Mouse (Mus musculus): ENCODE results near the gene Zfp622.
"Not testable (repeated sequence)": the region's sequence is repeated elsewhere in the genome, so short reads cannot be mapped to it uniquely, and the experiment has no call there.

Zfp622 gene

DNA sequence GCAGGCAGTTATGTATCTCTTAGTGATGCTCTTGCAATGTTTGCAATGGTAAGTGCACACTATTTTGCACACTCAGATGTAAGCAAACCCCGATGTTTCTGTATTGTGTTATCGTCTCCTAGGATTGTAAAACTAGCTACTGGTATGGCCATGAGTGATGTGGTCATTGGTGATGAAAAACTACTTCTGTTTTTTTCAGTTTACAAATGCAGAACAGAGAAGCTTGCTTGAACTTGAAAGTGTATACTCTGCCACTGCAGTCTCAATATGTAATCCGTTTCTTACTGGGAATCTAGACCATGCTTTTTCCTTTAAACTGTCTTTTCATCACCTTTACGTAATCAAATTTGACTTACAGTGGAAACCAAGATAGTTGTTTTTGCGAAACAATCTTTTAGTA is 11.4 kb upstream of the Zfp622 start:
- DNase-seq (ENCODE audit: low spot score), result no peak

DNA sequence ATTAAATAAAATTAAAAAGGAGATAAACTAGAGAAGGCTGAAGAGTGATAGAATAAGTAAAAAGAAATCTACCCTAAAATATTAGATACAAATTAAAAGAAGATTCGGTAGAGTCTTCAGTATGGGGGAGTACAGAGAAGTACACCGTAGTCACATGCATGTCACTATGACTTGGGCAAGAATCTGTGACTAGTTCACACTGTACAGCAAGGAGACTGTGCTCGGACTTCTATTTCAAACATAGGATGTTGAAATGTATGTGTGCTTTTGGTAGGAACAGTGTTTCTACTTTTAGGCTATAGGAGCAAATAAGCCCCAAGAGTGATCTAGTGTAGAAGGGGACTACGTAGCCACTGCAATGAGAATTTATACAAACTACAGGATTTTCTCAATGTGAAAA is 9.8 kb upstream of the Zfp622 start:
- DNase-seq (ENCODE audit: low spot score), result no peak

DNA sequence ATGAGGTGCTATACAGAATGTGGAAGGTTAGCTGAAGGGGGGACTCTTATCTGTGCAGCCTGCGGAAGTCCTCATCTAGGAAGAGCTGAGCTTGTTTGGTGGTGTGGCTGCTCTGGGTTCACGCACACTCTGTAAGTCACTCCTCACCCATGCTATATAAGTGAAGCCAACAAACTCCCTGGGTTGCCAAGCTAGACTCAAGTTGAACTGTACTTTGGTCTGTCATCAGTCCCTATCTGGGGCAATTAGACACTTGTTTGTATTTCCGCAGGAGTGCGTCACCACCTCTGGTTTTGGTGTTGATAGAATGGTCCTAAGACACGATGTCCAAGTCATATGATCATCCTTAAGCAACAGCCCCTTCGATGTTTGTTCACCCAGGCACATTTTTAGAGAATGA is 8.4 kb upstream of the Zfp622 start:
- no peak for DNase-seq (ENCODE audit: low spot score)

DNA sequence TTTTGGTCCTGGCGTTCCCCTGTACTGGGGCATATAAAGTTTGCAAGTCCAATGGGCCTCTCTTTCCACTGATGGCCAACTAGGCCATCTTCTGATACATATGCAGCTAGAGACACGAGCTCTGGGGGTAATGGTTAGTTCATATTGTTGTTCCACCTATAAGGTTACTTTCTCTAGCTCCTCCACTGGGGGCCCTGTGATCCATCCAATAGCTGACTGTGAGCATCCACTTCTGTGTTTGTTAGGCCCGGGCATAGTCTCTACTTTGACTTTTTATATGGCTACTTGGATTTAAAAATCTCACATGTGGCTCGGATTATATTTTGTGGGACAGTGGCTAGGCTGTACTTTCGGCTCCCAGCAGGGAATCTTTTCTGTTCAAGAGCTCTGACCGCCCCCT is 552 bp upstream of the Zfp622 start:
- DNase-seq (ENCODE audit: low spot score), result not testable (repeated sequence)

DNA sequence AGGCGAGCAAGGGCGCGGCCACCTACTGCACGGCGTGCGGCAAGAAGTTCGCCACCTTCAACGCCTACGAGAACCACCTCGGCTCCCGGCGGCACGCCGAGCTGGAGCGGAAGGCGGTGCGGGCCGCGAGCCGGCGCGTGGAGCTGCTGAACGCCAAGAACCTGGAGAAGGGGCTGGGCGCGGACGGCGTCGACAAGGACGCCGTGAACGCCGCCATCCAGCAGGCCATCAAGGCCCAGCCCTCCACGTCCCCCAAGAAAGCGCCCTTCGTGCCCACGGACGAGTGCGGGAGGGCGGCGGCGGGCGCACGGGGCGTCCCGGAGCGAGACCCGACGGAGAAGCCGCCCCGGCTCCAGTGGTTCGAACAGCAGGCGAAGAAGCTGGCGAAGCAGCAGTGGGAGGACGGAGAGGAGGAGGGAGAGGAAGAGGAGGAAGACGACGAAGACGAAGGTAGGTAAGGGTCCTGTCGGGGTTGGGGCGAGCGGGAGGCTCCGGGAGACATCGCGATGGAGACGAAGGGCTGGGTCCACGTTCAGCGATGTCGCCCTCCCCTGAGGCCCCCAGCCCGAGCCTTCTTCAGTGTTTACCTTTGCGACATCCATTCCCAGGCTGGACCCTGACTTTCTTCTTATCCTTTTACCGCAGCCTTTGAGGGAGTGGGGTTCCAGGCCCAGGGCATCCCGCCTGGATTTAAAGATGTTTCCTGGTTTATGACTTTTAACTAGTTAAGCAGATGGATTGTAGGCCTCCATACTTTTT is 747 bp downstream of the Zfp622 start:
- DNase-seq (ENCODE audit: low spot score), result no peak

DNA sequence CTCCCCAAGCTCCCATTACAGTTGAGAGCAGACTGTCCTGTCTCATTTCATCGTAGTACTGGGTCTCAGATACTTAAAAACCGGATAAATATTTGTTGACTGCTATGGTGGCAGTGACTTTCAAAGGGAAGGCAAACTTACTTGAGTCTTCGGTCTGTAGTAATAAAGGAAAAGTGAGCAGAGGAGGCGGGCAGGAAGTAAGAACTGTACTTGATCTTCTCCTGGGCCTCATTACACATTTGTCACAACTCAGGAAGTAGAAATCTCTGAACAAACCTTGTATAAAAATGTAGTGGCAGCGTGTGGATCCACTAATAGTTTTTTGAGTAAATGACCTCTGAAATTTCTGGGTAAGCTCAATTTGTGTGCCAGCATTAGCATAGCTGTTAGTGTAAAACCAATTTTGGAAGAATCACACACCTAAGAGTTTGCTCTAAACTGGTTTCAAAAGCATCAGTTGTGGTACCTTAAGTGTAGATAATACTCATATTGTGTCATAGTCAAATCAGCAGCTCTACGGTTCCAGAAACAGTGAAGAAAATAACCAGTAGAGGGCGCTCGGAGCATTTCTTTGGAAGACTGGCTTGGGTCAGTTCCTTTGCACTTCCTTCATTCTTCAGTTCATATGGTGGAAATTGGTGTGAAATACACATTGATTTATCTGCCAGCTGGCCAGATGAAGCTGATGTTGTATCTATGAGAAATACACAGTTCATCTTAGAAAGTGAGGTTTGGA is 9.0 kb downstream of the Zfp622 start:
- DNase-seq (ENCODE audit: low spot score), result peak; percentile 51

DNA sequence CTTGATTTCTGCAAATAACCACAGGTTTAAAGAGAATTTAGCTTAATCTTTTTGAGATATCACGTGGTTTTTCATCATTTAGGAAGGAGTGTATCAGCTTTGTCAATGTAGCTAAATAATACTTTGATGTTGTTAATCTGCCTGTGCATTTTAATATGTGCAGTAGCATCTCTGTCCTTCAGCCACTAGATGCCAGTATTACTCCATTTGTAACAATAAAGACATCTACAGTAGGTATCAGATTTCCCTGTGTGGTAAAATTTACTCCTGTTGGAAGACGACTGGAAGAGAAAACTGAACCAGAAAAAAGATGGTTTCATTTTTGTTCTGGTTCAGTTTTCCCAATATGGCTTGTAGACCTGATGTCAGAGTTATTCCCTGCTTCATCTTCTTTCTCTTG is 11.4 kb downstream of the Zfp622 start:
- no peak for DNase-seq (ENCODE audit: low spot score)

DNA sequence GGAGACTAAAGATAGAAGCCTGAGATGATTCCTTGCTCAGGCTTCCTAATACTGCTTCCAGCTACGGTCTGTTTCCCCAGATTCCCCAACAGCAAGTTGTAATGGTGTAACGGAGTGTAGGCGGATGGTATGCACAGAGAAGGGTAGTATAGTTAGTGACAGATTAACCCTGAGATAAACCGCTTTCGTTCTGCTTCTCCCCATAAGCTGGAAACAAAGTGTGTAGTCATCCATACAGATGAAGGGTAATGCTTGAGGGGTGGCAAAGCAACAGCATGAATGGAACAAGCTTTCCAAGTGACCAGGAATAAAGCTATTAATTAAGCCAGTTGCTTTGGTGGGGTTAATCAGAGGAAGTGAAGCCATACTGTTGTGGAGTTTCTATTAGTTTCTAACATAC is 15.4 kb downstream of the Zfp622 start:
- DNase-seq (ENCODE audit: low spot score), result not testable (repeated sequence)

DNA sequence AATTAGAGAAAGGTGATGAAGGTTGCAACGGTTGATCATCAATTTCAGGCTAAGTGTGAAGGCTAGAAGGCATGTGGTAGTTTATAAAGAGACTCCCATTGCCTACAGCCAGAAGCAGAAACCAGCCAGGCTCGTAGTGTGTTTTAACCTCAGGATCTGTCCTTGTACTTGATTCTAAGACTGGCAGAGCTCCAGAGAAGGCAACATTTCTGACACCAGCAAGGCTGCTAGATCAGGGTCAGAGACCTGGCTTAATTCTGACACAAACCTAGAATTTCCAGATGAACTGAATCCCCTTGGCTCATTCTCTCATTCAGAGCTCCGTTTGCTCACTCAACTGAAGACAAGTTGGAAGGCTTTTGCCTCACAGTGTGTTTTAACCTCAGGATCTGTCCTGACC is 24.5 kb downstream of the Zfp622 start:
- no peak for DNase-seq (ENCODE audit: low spot score)

DNA sequence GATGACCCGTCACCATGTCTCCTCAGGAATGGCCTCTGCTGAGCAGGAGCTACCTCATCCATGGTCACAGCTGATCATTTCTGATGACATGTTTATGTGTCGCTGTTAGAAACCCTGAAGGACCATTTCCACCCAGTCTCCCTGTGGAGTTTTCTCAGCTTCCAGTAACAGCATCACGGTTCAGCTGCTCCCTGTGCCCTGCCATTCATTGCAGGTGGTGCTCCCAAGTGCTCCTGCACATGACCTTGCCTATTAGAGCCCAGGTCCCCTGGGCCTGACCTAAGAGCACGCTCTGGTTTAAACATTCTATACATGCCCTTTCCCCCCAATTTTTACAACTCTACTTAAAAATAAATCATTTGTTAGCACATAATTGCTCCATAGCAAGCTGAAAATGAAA is 28.7 kb downstream of the Zfp622 start:
- DNase-seq (ENCODE audit: low spot score), result no peak

DNA sequence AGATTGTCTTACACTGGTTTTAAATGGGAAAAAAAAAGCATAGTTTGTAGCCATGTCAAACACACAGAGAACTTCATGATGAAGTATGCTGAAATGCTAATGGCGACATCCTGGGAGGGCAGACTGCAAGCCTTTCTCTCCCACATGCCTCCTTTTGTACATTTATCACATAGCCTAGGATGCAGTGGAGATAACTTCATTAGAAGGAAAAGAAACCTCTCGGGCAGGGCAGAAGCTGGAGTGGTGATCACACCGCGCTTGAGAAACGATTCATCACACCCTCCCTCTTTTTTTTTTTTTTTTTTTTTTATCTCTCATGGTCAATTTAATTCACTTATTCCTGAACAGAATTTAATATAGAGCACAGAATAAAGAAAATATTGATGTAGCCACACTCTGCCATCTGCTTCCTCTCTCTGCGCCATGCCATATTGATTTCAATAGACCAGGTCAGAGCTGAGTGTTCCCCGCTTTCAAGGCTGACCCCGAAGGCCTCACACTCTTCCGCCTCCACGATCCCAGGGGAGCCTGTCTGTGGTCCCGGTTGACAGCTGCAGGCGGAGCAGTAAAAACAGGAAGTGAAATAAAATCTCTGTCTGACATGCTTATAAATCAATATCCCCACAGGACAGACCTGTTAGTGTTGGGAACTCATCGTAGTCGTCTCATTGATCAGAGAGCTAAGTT is 32.0 kb downstream of the Zfp622 start:
- DNase-seq (ENCODE audit: low spot score), result no peak

DNA sequence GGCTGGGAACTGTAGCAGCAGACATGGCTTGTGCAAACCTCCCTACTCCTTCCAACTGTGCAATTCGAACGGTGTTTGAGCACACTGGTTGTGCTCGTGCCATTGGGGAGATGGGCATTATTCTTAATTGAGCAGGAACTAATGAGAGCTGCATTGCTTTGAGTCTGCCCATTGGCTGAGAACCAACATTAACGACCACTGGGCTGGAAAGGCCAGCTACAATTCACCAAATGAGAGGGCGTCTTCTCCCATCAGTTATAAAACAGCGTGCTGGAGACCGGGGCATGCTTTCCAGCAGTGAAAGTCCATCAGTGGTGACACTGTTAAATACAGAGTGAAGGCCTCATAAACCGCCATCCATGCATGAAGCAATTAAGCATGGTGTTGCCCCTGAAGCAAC is 37.6 kb downstream of the Zfp622 start:
- no peak for DNase-seq (ENCODE audit: low spot score)

DNA sequence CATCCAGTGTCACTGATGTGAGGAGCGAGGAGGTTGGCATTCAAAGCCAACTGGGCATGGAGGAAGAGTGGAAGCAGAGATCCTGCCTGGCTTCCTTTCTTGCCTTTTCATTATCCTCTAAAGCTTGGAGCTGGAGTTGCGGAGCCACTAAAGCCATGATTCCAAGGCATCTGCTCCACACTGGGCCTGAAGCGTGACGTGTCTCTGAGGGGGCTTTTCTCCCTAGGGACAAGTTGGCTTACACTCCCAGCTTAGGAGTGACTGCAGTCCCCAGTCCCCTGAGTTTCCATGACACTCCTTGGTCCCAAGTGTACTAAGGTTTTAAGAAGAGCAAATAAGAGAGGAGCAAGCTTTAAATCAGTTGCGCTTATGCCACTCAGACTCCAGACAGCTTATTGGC is 38.5 kb downstream of the Zfp622 start:
- DNase-seq (ENCODE audit: low spot score), result no peak

DNA sequence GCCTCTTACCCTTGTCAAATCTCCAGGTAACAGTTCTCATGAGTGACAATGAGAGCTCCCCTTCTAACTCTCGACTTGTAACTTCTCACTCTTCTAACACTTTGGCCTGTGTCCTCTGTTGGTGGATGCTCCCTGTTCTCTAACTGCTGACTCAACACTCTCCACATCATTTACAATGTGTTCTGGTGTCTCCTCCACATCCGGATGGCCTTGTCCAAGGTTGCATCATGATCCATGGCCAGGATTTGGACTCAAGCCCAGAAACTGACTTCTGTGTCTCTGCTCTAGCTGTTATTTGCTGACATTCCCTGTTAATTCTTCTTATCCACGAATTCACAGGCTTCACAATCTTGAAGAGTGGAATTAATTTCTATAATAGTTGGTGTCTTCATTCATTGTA is 47.5 kb downstream of the Zfp622 start:
- no peak for DNase-seq (ENCODE audit: low spot score)

DNA sequence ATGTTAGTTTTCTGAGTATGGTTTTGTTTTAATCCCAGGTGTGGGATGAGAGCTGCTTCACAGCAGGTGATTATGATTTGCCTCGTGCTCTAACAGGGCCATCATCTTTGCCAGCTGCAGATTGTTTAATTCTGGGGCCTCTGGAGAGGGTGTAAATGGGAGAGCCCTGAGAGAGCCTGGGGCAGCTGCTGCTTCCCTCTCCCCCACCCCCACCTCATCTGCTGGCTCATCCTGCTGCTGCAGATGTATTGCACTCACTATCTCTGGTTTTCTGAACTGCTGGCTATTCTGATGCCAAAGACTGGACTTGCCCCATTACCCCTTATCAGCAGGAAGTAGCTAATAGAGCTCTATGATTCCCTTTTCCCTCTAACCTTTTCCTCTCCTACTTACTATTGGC is 56.4 kb downstream of the Zfp622 start:
- DNase-seq (ENCODE audit: low spot score), result no peak

DNA sequence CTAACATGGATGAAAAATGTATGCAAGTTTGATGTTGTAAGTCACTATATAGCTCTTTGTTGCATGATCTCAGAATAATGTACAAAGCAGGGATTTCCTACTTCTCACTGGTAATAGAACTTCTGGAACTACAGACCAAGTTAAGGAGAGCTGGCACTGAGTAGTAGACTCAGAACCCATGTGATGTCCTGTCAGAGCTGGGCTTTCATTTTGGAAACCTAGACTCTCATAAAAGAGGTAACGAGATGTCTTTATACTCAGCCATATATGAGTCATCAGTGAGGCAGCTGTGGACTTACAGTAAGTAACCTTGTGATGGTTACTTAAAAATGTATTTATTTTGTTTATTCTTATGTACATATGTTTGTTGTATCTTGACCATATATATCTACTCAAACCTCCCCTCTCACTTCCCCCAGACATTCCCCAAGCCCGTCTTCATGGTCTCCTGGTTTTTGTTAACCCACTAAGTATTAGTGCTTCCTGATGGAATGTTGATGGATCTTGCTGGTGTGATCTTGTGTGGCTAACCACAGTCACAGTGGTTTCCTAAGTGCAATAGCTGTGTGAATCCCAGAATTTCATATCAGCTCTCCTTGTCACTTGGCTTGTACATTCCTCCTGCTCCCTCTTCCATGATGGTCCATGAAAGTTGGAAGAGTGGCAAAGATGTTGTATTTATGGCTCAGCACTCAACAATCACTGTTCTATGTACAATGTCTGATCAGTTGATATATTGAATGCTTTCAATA is 57.2 kb downstream of the Zfp622 start:
- no peak for DNase-seq (ENCODE audit: low spot score)
